Mouse (Mus musculus): ENCODE results near the gene Rhcg. TPM values are rescaled to one million over a fixed set of nuclear protein-coding genes. Genes with fewer than 3 reads are reported as not detected.

The Rhcg gene
- polyA plus RNA-seq, 1 experiment from 2014 or later, result 0.17 TPM

Other genes with a start within 250 kb of the Rhcg start
- 0.16 and 0.30 TPM in 2 replicates for gene Rlbp1, start 230.6 kb downstream of the Rhcg start, polyA plus RNA-seq (2015; fragmentation: Nextera tagmentation; extraction: Ambion mirVana)
- 14.5 and 15.1 TPM in 2 replicates for gene Fanci, start 225.7 kb downstream of the Rhcg start, polyA plus RNA-seq (2015; fragmentation: Nextera tagmentation; extraction: Ambion mirVana)
- 44.6 and 47.2 TPM in 2 replicates for gene Polg, start 151.3 kb downstream of the Rhcg start, polyA plus RNA-seq (2015; fragmentation: Nextera tagmentation; extraction: Ambion mirVana)
- 11.5 and 12.6 TPM in 2 replicates for gene Ticrr, start 42.5 kb upstream of the Rhcg start, polyA plus RNA-seq (2015; fragmentation: Nextera tagmentation; extraction: Ambion mirVana)
- 5.0 TPM in 2 replicates for gene Kif7, start 98.1 kb upstream of the Rhcg start, polyA plus RNA-seq (2015; fragmentation: Nextera tagmentation; extraction: Ambion mirVana)
- gene Plin1, start 115.2 kb upstream of the Rhcg start, polyA plus RNA-seq (2015; fragmentation: Nextera tagmentation; extraction: Ambion mirVana), result not detected in 2 replicates
- 10.2 and 12.1 TPM in 2 replicates for gene Pex11a, start 125.5 kb upstream of the Rhcg start, polyA plus RNA-seq (2015; fragmentation: Nextera tagmentation; extraction: Ambion mirVana)
- 0.78 and 0.86 TPM in 2 replicates for gene Wdr93, start 125.5 kb upstream of the Rhcg start, polyA plus RNA-seq (2015; fragmentation: Nextera tagmentation; extraction: Ambion mirVana)
- gene Mesp1, start 176.1 kb upstream of the Rhcg start, polyA plus RNA-seq (2015; fragmentation: Nextera tagmentation; extraction: Ambion mirVana), result not detected in 2 replicates
- gene Mesp2, start 193.1 kb upstream of the Rhcg start, polyA plus RNA-seq (2015; fragmentation: Nextera tagmentation; extraction: Ambion mirVana), result 0.48 and 0.56 TPM in 2 replicates
- 3.0 and 5.4 TPM in 2 replicates for gene Anpep, start 243.4 kb upstream of the Rhcg start, polyA plus RNA-seq (2015; fragmentation: Nextera tagmentation; extraction: Ambion mirVana)

Measured in lung, embryonic 15.5 days (tissue).